Mouse (Mus musculus): ENCODE measurements around the gene Map3k1. TPM values are rescaled to one million over a fixed set of nuclear protein-coding genes. Genes with fewer than 3 reads are reported as not detected.

Gene Map3k1
- polyA plus RNA-seq, 1 experiment from 2014 or later, result 12.5 TPM

DNA sequence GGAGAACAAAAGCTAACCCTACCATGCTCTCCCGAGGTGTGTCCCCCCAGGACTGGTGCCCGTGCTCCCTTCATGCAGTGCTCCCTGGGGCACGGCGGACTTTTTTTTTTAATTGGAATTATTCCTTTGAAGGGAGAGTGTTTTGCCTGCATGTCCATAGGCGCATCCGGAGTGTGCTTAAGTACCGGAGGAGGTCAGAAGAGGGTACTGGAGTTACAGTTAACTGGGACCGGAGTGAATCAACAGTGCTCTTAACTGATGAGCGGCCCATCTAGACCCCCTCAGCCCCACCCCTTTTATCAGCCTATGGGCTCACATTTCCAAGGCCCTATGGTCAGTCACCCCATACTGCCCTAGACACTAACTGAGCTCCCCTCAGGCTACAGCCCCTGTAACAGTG is 19.9 kb downstream of the Map3k1 start:
- H3K4me3 ChIP-seq, result peak overlapping the region; percentile 32

GRCm38 (mm10) chr13:111787857-111788619 is 20.8 kb downstream of the Map3k1 start:
- peak overlapping the region; percentile 60 for H3K4me2 ChIP-seq
- peaks cover 67% of the 10 kb centered on the region for H3K4me1 ChIP-seq
- 23% methylated on average over 18 of the region's 18 CpGs for WGBS
- peak overlapping the region; percentile 32 for H3K4me3 ChIP-seq
- peak overlapping the region; percentile 61 for H3K9ac ChIP-seq
- 0 out of 2 replicates have a peak, but pooled peaks cover 2% of the 10 kb centered on the region for H3K36me3 ChIP-seq
- no peaks in the 10 kb centered on the region for H3K27me3 ChIP-seq (replicated peaks)
- H3K27ac ChIP-seq (replicated peaks), result peak overlapping the region; percentile 55; the same call in 1 of the 2 replicates
- 0 out of 2 replicates have a peak, but pooled peaks have one; percentile 16 for ATAC-seq (ENCODE audit: extremely low read depth, insufficient number of reproducible peaks, low FRiP score, low TSS enrichment)
- no peaks in the 10 kb centered on the region for H3K9me3 ChIP-seq

More for the DNA sequence above, 19.9 kb downstream of the Map3k1 start:
- no peak for ATAC-seq (ENCODE audit: extremely low read depth, insufficient number of reproducible peaks, low FRiP score, low TSS enrichment)
- Histone ChIP-seq H3K4me1 (peaks cover 63% of the 10 kb centered on the region), H3K9me3 (no peaks in the 10 kb centered on the region), H3K27ac (replicated peaks) (peak overlapping the region; percentile 55), H3K36me3 (no peaks in the 10 kb centered on the region), H3K9ac (peak overlapping the region; percentile 61), H3K4me2 (peak overlapping the region; percentile 60), H3K27me3 (replicated peaks) (no peaks in the 10 kb centered on the region)
- WGBS, result 46% methylated on average over 9 of the region's 9 CpGs

GRCm38 (mm10) chr13:111786584-111786983 is 22.2 kb downstream of the Map3k1 start:
- peaks cover 56% of the 10 kb centered on the region for H3K4me1 ChIP-seq
- no peak overlapping the region for H3K4me3 ChIP-seq
- WGBS, result 90% methylated on average over 7 of the region's 7 CpGs
- no peak for ATAC-seq (ENCODE audit: extremely low read depth, insufficient number of reproducible peaks, low FRiP score, low TSS enrichment)
- no peak overlapping the region for H3K9ac ChIP-seq
- no peak overlapping the region for H3K4me2 ChIP-seq
- no peak overlapping the region for H3K27ac ChIP-seq (replicated peaks)
- H3K36me3 ChIP-seq, result peaks cover 14% of the 10 kb centered on the region
- no peaks in the 10 kb centered on the region for H3K27me3 ChIP-seq (replicated peaks)
- no peaks in the 10 kb centered on the region for H3K9me3 ChIP-seq

DNA sequence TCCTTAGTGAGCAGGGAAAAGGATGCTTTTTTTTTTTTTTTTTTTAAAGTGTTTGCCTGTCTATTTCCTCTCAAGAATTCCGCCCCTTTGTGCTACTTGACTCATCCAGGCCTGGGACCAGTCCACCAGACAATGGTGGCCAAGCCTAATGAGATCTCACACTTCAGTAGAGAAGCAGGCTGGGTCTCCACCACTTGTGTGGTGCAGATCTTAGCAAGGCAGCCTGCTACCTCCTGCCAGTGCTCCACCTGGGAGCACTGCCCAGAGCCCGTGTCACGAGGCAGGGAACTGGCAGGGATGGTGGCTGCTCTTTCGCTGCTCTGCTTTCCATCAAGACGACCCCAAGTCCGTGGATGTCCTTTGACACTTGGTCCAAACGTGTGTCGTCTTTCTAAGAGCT is 25.3 kb downstream of the Map3k1 start:
- no peak overlapping the region for H3K27ac ChIP-seq (replicated peaks)
- no peaks in the 10 kb centered on the region for H3K9me3 ChIP-seq
- H3K9ac ChIP-seq, result no peak overlapping the region
- peaks cover 17% of the 10 kb centered on the region for H3K36me3 ChIP-seq
- H3K4me1 ChIP-seq, result peaks cover 44% of the 10 kb centered on the region
- no peak overlapping the region for H3K4me3 ChIP-seq
- WGBS, result 53% methylated on average over 8 of the region's 8 CpGs
- H3K4me2 ChIP-seq, result no peak overlapping the region
- ATAC-seq (ENCODE audit: extremely low read depth, insufficient number of reproducible peaks, low FRiP score, low TSS enrichment), result no peak
- H3K27me3 ChIP-seq (replicated peaks), result no peaks in the 10 kb centered on the region

DNA sequence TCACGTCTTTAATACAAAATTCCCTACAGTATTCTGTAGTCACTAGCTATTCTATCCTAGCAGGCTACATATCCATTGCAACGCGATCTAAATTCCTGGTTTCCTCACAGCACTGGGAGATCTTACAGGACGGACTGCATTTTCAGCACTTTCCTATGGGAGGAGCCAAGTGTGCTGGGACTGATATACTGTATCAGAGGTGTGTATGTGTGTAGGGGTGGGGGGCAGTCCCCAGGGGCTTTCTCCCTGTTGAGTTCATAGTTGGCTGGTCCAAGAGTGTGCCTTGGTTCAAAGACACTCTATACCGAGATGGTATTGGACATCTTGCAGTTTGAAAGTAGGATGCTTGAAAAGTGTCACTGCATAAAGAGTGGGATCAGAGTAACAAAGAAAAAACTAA is 29.3 kb downstream of the Map3k1 start:
- no peaks in the 10 kb centered on the region for H3K27me3 ChIP-seq (replicated peaks)
- no peak for ATAC-seq (ENCODE audit: extremely low read depth, insufficient number of reproducible peaks, low FRiP score, low TSS enrichment)
- peaks cover 34% of the 10 kb centered on the region for H3K36me3 ChIP-seq
- H3K4me1 ChIP-seq, result peaks cover 55% of the 10 kb centered on the region
- H3K4me3 ChIP-seq, result no peak overlapping the region
- 47% methylated on average over 5 of the region's 5 CpGs for WGBS
- no peak overlapping the region for H3K27ac ChIP-seq (replicated peaks)
- no peak overlapping the region for H3K4me2 ChIP-seq
- H3K9me3 ChIP-seq, result no peaks in the 10 kb centered on the region
- H3K9ac ChIP-seq, result no peak overlapping the region

DNA sequence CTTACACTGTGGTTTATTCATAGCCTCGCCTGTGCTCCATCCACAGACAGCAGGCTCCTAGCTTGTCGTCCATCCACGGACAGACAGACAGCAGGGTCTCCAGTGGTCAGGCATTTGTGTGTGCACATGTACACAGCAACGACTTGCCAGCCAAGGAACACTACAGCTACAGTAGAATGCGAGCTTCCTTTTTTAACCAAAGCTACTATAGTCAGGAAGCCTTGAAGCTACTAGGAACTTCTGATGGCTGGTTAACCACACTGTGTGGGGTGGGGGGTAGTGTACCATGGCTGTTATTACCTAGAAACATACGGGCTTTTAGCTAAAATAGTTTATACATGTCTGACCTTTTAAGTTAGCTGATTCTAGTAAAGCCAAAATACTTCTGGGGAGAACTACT is 30.2 kb downstream of the Map3k1 start:
- Histone ChIP-seq H3K27me3 (replicated peaks) (no peaks in the 10 kb centered on the region), H3K27ac (replicated peaks) (no peak overlapping the region), H3K9ac (no peak overlapping the region), H3K4me2 (no peak overlapping the region), H3K36me3 (peaks cover 41% of the 10 kb centered on the region), H3K4me3 (no peak overlapping the region), H3K4me1 (peaks cover 47% of the 10 kb centered on the region), H3K9me3 (no peaks in the 10 kb centered on the region)
- WGBS, result 49% methylated on average over 6 of the region's 6 CpGs
- ATAC-seq (ENCODE audit: extremely low read depth, insufficient number of reproducible peaks, low FRiP score, low TSS enrichment), result no peak

DNA sequence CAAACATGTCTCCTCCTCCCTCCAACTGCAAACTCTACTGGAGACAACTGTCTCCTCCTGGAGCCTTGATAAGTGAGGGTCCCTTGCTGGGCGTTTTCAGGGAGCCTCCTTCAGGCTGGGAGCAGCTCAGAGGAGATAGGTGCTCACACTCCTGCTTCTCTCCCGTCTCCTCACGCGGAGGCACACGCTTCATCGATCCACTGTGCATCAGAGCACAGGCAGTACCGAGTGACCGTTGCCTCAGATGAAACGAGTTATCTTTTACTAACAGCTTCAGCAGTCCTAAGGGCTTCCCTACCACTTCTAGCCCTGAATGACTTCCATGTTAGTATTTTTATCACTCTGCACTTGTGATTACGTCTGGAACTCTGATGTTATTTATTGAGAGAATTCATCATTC is 30.9 kb downstream of the Map3k1 start:
- no peak overlapping the region for H3K9ac ChIP-seq
- H3K36me3 ChIP-seq, result peaks cover 46% of the 10 kb centered on the region
- H3K9me3 ChIP-seq, result no peaks in the 10 kb centered on the region
- no peaks in the 10 kb centered on the region for H3K27me3 ChIP-seq (replicated peaks)
- 46% methylated on average over 10 of the region's 10 CpGs for WGBS
- H3K4me2 ChIP-seq, result no peak overlapping the region
- H3K4me3 ChIP-seq, result no peak overlapping the region
- peaks cover 39% of the 10 kb centered on the region for H3K4me1 ChIP-seq
- no peak for ATAC-seq (ENCODE audit: extremely low read depth, insufficient number of reproducible peaks, low FRiP score, low TSS enrichment)
- H3K27ac ChIP-seq (replicated peaks), result no peak overlapping the region

GRCm38 (mm10) chr13:111777179-111777578 is 31.6 kb downstream of the Map3k1 start:
- no peaks in the 10 kb centered on the region for H3K27me3 ChIP-seq (replicated peaks)
- no peaks in the 10 kb centered on the region for H3K9me3 ChIP-seq
- no peak overlapping the region for H3K9ac ChIP-seq
- no peak for ATAC-seq (ENCODE audit: extremely low read depth, insufficient number of reproducible peaks, low FRiP score, low TSS enrichment)
- H3K27ac ChIP-seq (replicated peaks), result no peak overlapping the region
- H3K4me3 ChIP-seq, result no peak overlapping the region
- no peak overlapping the region for H3K4me2 ChIP-seq
- peaks cover 46% of the 10 kb centered on the region for H3K36me3 ChIP-seq
- 49% methylated on average over 7 of the region's 7 CpGs for WGBS
- peaks cover 38% of the 10 kb centered on the region for H3K4me1 ChIP-seq

DNA sequence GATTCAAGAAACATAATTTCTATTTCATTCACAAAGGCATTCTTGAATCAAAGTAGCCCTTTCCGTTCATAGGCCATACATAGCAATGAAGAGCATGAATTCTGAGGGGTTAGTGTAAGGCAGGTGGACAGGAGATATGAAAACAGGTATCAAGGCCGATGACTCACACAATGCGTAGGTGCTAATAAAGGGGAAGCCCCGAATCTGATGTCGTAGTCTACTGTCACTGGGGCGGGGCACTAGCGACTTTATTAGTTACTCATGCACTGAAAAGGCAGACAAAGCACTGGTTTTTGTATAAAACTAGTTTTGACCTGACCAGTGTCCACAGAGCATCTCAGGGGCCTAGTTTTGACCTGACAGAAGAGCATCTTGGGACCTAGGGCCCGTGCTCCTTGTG is 36.7 kb downstream of the Map3k1 start:
- Histone ChIP-seq H3K27ac (replicated peaks) (no peak overlapping the region), H3K27me3 (replicated peaks) (no peaks in the 10 kb centered on the region), H3K4me3 (no peak overlapping the region), H3K36me3 (peaks cover 87% of the 10 kb centered on the region), H3K4me2 (no peak overlapping the region), H3K9me3 (no peaks in the 10 kb centered on the region), H3K4me1 (peaks cover 5% of the 10 kb centered on the region), H3K9ac (no peak overlapping the region)
- ATAC-seq (ENCODE audit: extremely low read depth, insufficient number of reproducible peaks, low FRiP score, low TSS enrichment), result no peak
- 95% methylated on average over 8 of the region's 8 CpGs for WGBS

GRCm38 (mm10) chr13:111771232-111771631 is 37.6 kb downstream of the Map3k1 start:
- Histone ChIP-seq H3K27ac (replicated peaks) (no peak overlapping the region), H3K4me2 (no peak overlapping the region), H3K4me3 (no peak overlapping the region), H3K4me1 (no peaks in the 10 kb centered on the region), H3K36me3 (peaks cover 96% of the 10 kb centered on the region), H3K9ac (no peak overlapping the region), H3K9me3 (no peaks in the 10 kb centered on the region), H3K27me3 (replicated peaks) (no peaks in the 10 kb centered on the region)
- no peak for ATAC-seq (ENCODE audit: extremely low read depth, insufficient number of reproducible peaks, low FRiP score, low TSS enrichment)
- WGBS, result 48% methylated on average over 7 of the region's 7 CpGs

DNA sequence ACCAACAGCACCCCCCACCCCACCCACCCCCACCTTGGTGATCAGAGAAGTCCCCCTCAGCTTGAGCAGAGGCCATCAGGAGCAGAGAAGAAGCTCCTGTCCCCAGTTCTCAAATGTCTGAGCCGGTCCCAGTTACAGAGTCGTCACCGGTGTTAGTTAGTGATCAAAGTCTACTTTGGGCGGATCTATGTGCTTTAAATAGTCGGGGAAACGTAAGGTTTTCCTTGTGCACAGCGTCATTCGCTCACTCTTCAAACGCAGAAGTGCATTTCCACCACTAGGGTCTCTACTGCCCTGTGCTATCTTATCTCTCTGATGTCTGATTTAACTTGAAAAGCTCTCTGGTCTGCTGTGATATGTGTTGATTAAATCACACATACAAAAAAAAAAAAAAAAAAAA is 38.0 kb downstream of the Map3k1 start:
- peaks cover 96% of the 10 kb centered on the region for H3K36me3 ChIP-seq
- H3K9ac ChIP-seq, result no peak overlapping the region
- H3K27ac ChIP-seq (replicated peaks), result no peak overlapping the region
- H3K4me3 ChIP-seq, result no peak overlapping the region
- no peaks in the 10 kb centered on the region for H3K9me3 ChIP-seq
- WGBS, result 81% methylated on average over 9 of the region's 9 CpGs
- H3K27me3 ChIP-seq (replicated peaks), result no peaks in the 10 kb centered on the region
- no peaks in the 10 kb centered on the region for H3K4me1 ChIP-seq
- ATAC-seq (ENCODE audit: extremely low read depth, insufficient number of reproducible peaks, low FRiP score, low TSS enrichment), result no peak
- no peak overlapping the region for H3K4me2 ChIP-seq

GRCm38 (mm10) chr13:111762526-111762925 is 46.3 kb downstream of the Map3k1 start:
- no peak overlapping the region for H3K27ac ChIP-seq (replicated peaks)
- no peak overlapping the region for H3K4me3 ChIP-seq
- 86% methylated on average over 12 of the region's 12 CpGs for WGBS
- no peaks in the 10 kb centered on the region for H3K27me3 ChIP-seq (replicated peaks)
- H3K36me3 ChIP-seq, result peaks cover 96% of the 10 kb centered on the region
- no peak for ATAC-seq (ENCODE audit: extremely low read depth, insufficient number of reproducible peaks, low FRiP score, low TSS enrichment)
- no peaks in the 10 kb centered on the region for H3K9me3 ChIP-seq
- H3K4me2 ChIP-seq, result no peak overlapping the region
- no peaks in the 10 kb centered on the region for H3K4me1 ChIP-seq
- no peak overlapping the region for H3K9ac ChIP-seq
